Mouse (Mus musculus): Measurements from ENCODE around the gene Aagab. TPM values are rescaled to one million over a fixed set of nuclear protein-coding genes. Genes with fewer than 3 reads are reported as not detected.
A peak's percentile ranks its signal among the peaks of the same experiment; 100 is the strongest.

Gene Aagab
- polyA plus RNA-seq, 1 experiment from 2014 or later: 20.9 TPM

DNA sequence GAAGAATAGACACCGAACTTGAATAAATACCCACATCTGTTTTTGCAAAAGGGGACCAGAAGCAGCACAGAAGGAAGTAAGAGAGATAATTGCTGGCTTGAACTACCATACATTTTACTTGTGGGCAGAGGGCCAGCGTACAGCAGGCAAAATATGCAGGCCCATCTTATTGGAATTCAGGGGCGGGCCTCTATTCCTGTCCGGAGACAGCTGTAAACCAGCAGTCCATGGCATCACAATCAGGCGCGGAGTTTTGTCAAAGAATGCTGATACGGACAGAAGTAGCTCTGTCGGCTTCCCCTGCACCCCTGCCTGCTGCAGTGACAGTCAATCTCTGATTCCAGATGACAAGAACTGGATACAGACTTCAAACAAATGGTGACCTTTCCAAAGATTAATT, 33.7 kb upstream of the Aagab start:
- no peaks in the 10 kb centered on the region for H3K9me3 ChIP-seq (replicated peaks; ENCODE audit: control insufficient read depth, low read length)
- H3K36me3 ChIP-seq (ENCODE audit: control insufficient read depth, insufficient read depth, low read length): no peaks in the 10 kb centered on the region
- H3K4me2 ChIP-seq: 0 out of 2 replicates have a peak overlapping the region, but pooled peaks have one; percentile 20
- no peak overlapping the region for H3K4me3 ChIP-seq (ENCODE audit: low read depth, low read length)
- H3K9ac ChIP-seq (ENCODE audit: low read depth, low read length): no peak overlapping the region
- peaks cover 9% of the 10 kb centered on the region for H3K4me1 ChIP-seq (ENCODE audit: control insufficient read depth, insufficient read depth, low read length)
- H3K27me3 ChIP-seq (ENCODE audit: control insufficient read depth, insufficient read depth, low read length): no peaks in the 10 kb centered on the region
- WGBS (ENCODE audit: insufficient replicate concordance): 20% methylated on average over 8 of the region's 8 CpGs
- no peak for ATAC-seq (replicated peaks; ENCODE audit: insufficient number of reproducible peaks, low FRiP score, low TSS enrichment)
- no peak overlapping the region for H3K27ac ChIP-seq (ENCODE audit: low read depth, low read length)

DNA sequence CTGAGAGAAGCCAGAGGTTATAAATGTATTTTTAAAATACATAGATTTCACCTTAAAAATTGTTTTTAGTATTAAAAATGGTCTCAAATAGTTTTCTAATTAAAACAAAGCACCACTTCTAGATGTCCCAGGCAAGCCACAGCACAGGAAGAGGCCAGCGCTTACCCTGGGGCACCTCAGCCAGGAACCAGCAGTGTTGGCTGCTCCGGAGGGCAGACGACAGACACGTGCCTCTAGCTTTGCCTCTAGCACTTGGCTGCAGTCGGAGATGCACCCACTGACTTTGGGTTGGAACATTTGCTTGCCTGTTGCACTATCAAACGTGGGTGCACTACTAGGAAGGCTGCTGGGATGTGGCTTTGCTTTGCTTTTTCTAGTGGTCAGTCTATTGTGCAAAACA, 30.6 kb upstream of the Aagab start:
- Histone ChIP-seq H3K4me1 (ENCODE audit: control insufficient read depth, insufficient read depth, low read length) (peaks cover 9% of the 10 kb centered on the region), H3K9me3 (replicated peaks; ENCODE audit: control insufficient read depth, low read length) (no peaks in the 10 kb centered on the region), H3K9ac (ENCODE audit: low read depth, low read length) (no peak overlapping the region), H3K36me3 (ENCODE audit: control insufficient read depth, insufficient read depth, low read length) (no peaks in the 10 kb centered on the region), H3K4me3 (ENCODE audit: low read depth, low read length) (no peak overlapping the region), H3K27ac (ENCODE audit: low read depth, low read length) (no peak overlapping the region), H3K4me2 (no peak overlapping the region), H3K27me3 (ENCODE audit: control insufficient read depth, insufficient read depth, low read length) (no peaks in the 10 kb centered on the region)
- 30% methylated on average over 6 of the region's 6 CpGs for WGBS (ENCODE audit: insufficient replicate concordance)
- ATAC-seq (replicated peaks; ENCODE audit: insufficient number of reproducible peaks, low FRiP score, low TSS enrichment): no peak

GRCm38 (mm10) chr9:63572874-63573273, 29.6 kb upstream of the Aagab start:
- no peak for ATAC-seq (replicated peaks; ENCODE audit: insufficient number of reproducible peaks, low FRiP score, low TSS enrichment)

GRCm38 (mm10) chr9:63577469-63577868, 25.0 kb upstream of the Aagab start:
- Histone ChIP-seq H3K9ac (ENCODE audit: low read depth, low read length) (no peak overlapping the region), H3K36me3 (ENCODE audit: control insufficient read depth, insufficient read depth, low read length) (no peaks in the 10 kb centered on the region), H3K4me3 (ENCODE audit: low read depth, low read length) (no peak overlapping the region), H3K27ac (ENCODE audit: low read depth, low read length) (no peak overlapping the region), H3K27me3 (ENCODE audit: control insufficient read depth, insufficient read depth, low read length) (no peaks in the 10 kb centered on the region), H3K4me2 (no peak overlapping the region), H3K4me1 (ENCODE audit: control insufficient read depth, insufficient read depth, low read length) (0 out of 2 replicates have a peak, but pooled peaks cover 4% of the 10 kb centered on the region), H3K9me3 (replicated peaks; ENCODE audit: control insufficient read depth, low read length) (no peaks in the 10 kb centered on the region)
- no peak for ATAC-seq (replicated peaks; ENCODE audit: insufficient number of reproducible peaks, low FRiP score, low TSS enrichment)
- WGBS (ENCODE audit: insufficient replicate concordance): 81% methylated on average over 3 of the region's 3 CpGs

More at GRCm38 (mm10) chr9:63572874-63573273, 29.6 kb upstream of the Aagab start:
- Histone ChIP-seq H3K9ac (ENCODE audit: low read depth, low read length) (no peak overlapping the region), H3K27ac (ENCODE audit: low read depth, low read length) (no peak overlapping the region), H3K27me3 (ENCODE audit: control insufficient read depth, insufficient read depth, low read length) (no peaks in the 10 kb centered on the region), H3K4me1 (ENCODE audit: control insufficient read depth, insufficient read depth, low read length) (peaks cover 9% of the 10 kb centered on the region), H3K4me2 (no peak overlapping the region), H3K9me3 (replicated peaks; ENCODE audit: control insufficient read depth, low read length) (no peaks in the 10 kb centered on the region), H3K4me3 (ENCODE audit: low read depth, low read length) (no peak overlapping the region), H3K36me3 (ENCODE audit: control insufficient read depth, insufficient read depth, low read length) (no peaks in the 10 kb centered on the region)
- 73% methylated on average over 7 of the region's 7 CpGs for WGBS (ENCODE audit: insufficient replicate concordance)

- no peak overlapping the region for H3K9ac ChIP-seq (ENCODE audit: low read depth, low read length)
- WGBS (ENCODE audit: insufficient replicate concordance): 83% methylated on average over 5 of the region's 5 CpGs
- H3K4me3 ChIP-seq (ENCODE audit: low read depth, low read length): no peak overlapping the region
- H3K27me3 ChIP-seq (ENCODE audit: control insufficient read depth, insufficient read depth, low read length): no peaks in the 10 kb centered on the region
- H3K36me3 ChIP-seq (ENCODE audit: control insufficient read depth, insufficient read depth, low read length): no peaks in the 10 kb centered on the region
- H3K9me3 ChIP-seq (replicated peaks; ENCODE audit: control insufficient read depth, low read length): no peaks in the 10 kb centered on the region
- no peak for ATAC-seq (replicated peaks; ENCODE audit: insufficient number of reproducible peaks, low FRiP score, low TSS enrichment)
- H3K4me1 ChIP-seq (ENCODE audit: control insufficient read depth, insufficient read depth, low read length): 0 out of 2 replicates have a peak, but pooled peaks cover 4% of the 10 kb centered on the region
- H3K27ac ChIP-seq (ENCODE audit: low read depth, low read length): no peak overlapping the region
- H3K4me2 ChIP-seq: no peak overlapping the region
These were observed 22.8 kb upstream of the Aagab start for GRCm38 (mm10) chr9:63579644-63580043.

DNA sequence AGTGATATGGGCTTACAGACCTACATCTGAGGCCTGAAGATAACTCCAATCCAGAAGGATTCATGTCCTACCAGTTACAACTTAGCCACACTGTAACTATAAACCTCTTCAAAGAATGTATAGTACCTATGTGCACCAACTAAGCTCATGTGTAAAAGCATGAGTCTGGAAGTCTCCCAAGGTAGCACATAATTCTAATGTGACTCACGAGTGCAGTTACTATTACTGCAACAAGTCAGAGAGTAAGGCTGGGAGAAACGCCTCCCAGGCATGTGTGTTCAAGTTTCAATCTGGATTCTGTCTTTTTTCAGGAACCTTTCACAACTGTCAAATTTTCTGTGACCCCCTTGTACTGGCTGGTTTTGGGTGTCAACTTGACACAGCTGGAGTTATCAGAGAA, 22.4 kb upstream of the Aagab start:
- Histone ChIP-seq H3K27me3 (ENCODE audit: control insufficient read depth, insufficient read depth, low read length) (no peaks in the 10 kb centered on the region), H3K4me2 (no peak overlapping the region), H3K4me1 (ENCODE audit: control insufficient read depth, insufficient read depth, low read length) (0 out of 2 replicates have a peak, but pooled peaks cover 4% of the 10 kb centered on the region), H3K9ac (ENCODE audit: low read depth, low read length) (no peak overlapping the region), H3K4me3 (ENCODE audit: low read depth, low read length) (no peak overlapping the region), H3K36me3 (ENCODE audit: control insufficient read depth, insufficient read depth, low read length) (no peaks in the 10 kb centered on the region), H3K27ac (ENCODE audit: low read depth, low read length) (no peak overlapping the region), H3K9me3 (replicated peaks; ENCODE audit: control insufficient read depth, low read length) (no peaks in the 10 kb centered on the region)
- ATAC-seq (replicated peaks; ENCODE audit: insufficient number of reproducible peaks, low FRiP score, low TSS enrichment): no peak
- 56% methylated on average over 2 of the region's 2 CpGs for WGBS (ENCODE audit: insufficient replicate concordance)

DNA sequence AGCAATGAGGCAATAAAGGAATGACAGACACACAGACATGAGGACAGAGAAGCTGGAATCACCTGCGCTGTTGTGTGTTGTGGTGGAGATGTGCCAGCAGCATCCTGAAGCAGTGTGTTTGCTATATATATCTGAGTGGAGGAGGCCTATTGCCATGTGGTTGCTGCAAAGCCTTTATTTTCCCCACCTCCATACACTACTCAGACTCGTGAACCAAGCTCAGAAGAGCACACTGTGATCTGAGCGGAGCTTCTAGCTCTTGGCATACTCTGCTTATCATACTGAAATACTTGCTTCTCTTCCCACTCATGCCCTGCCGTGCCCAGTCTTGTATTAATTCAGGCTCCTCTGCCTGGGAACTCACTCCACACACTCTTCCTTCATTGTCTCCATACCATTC, 20.7 kb upstream of the Aagab start:
- Histone ChIP-seq H3K4me3 (ENCODE audit: low read depth, low read length) (no peak overlapping the region), H3K36me3 (ENCODE audit: control insufficient read depth, insufficient read depth, low read length) (no peaks in the 10 kb centered on the region), H3K27me3 (ENCODE audit: control insufficient read depth, insufficient read depth, low read length) (no peaks in the 10 kb centered on the region), H3K4me1 (ENCODE audit: control insufficient read depth, insufficient read depth, low read length) (0 out of 2 replicates have a peak, but pooled peaks cover 4% of the 10 kb centered on the region), H3K9me3 (replicated peaks; ENCODE audit: control insufficient read depth, low read length) (no peaks in the 10 kb centered on the region), H3K4me2 (no peak overlapping the region), H3K9ac (ENCODE audit: low read depth, low read length) (no peak overlapping the region), H3K27ac (ENCODE audit: low read depth, low read length) (no peak overlapping the region)
- WGBS (ENCODE audit: insufficient replicate concordance): 60% methylated on average over 4 of the region's 4 CpGs
- ATAC-seq (replicated peaks; ENCODE audit: insufficient number of reproducible peaks, low FRiP score, low TSS enrichment): no peak

DNA sequence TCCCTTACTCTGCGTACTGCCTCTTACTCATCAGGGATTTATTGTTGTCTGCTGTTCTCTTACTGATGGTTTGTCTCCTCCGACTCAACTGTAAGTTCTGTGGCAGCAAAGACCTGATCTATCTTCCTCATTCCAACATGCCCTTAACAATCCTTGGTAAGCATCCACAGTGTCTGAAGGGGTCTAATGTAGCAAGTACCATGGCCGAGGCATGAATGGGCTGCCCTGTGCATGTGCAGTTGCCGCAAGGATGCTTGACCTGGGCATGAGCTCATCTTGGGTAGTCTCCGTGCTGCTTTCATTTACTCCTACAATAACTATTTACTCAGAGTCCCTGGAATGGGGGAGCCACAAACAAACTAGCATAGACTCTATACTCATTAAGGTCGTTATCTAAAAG, 17.2 kb upstream of the Aagab start:
- no peaks in the 10 kb centered on the region for H3K27me3 ChIP-seq (ENCODE audit: control insufficient read depth, insufficient read depth, low read length)
- H3K4me2 ChIP-seq: no peak overlapping the region
- no peak overlapping the region for H3K4me3 ChIP-seq (ENCODE audit: low read depth, low read length)
- 88% methylated on average over 6 of the region's 6 CpGs for WGBS (ENCODE audit: insufficient replicate concordance)
- ATAC-seq (replicated peaks; ENCODE audit: insufficient number of reproducible peaks, low FRiP score, low TSS enrichment): no peak
- no peaks in the 10 kb centered on the region for H3K36me3 ChIP-seq (ENCODE audit: control insufficient read depth, insufficient read depth, low read length)
- H3K9me3 ChIP-seq (replicated peaks; ENCODE audit: control insufficient read depth, low read length): no peaks in the 10 kb centered on the region
- H3K27ac ChIP-seq (ENCODE audit: low read depth, low read length): no peak overlapping the region
- H3K9ac ChIP-seq (ENCODE audit: low read depth, low read length): no peak overlapping the region
- H3K4me1 ChIP-seq (ENCODE audit: control insufficient read depth, insufficient read depth, low read length): 0 out of 2 replicates have a peak, but pooled peaks cover 4% of the 10 kb centered on the region

DNA sequence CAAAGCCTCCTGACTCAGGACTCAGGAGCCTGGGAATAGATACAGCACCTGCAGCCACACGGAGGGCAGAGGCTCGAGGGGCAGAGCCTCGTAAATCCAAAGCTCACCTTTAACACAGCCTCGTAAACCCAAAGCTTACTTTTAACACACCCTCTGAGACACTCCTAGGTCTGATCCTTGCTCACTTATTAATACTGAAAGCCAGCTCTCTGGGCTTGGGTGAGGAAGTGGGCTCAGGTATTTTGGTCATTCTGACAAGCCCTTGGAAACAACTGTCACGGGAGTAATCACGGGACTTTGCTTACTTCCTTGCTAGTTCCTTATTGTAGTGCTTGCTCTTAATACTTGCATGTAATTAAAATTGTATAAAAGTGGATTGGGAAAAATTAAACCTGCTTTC, 13.3 kb upstream of the Aagab start:
- H3K36me3 ChIP-seq (ENCODE audit: control insufficient read depth, insufficient read depth, low read length): no peaks in the 10 kb centered on the region
- no peak for ATAC-seq (replicated peaks; ENCODE audit: insufficient number of reproducible peaks, low FRiP score, low TSS enrichment)
- no peaks in the 10 kb centered on the region for H3K4me1 ChIP-seq (ENCODE audit: control insufficient read depth, insufficient read depth, low read length)
- H3K27me3 ChIP-seq (ENCODE audit: control insufficient read depth, insufficient read depth, low read length): no peaks in the 10 kb centered on the region
- 72% methylated on average over 6 of the region's 6 CpGs for WGBS (ENCODE audit: insufficient replicate concordance)
- no peaks in the 10 kb centered on the region for H3K9me3 ChIP-seq (replicated peaks; ENCODE audit: control insufficient read depth, low read length)
- no peak overlapping the region for H3K4me3 ChIP-seq (ENCODE audit: low read depth, low read length)
- H3K27ac ChIP-seq (ENCODE audit: low read depth, low read length): no peak overlapping the region
- no peak overlapping the region for H3K9ac ChIP-seq (ENCODE audit: low read depth, low read length)
- H3K4me2 ChIP-seq: no peak overlapping the region
